Mouse (Mus musculus): ENCODE data around the gene Eef1akmt2.

GRCm38 (mm10) chr7:132896206-132896815, 43.8 kb upstream of the Eef1akmt2 start:
- no peak for TF ChIP-seq CTCF (IDR thresholded peaks at IDR 0.05; ENCODE audit: extremely low read depth, insufficient read depth, low read length)
- no peak for TF ChIP-seq POLR2A (IDR thresholded peaks at IDR 0.05; ENCODE audit: extremely low read depth, insufficient read depth, low read length)

Data from cortical plate, adult 2 months (tissue).